Mouse (Mus musculus) kidney, adult 2 months (tissue): ENCODE measurements around the gene Rpl23. TPM values are rescaled to one million over a fixed set of nuclear protein-coding genes. Genes with fewer than 3 reads are reported as not detected.

Experiments
- DNase-seq: peaks from one replicate; pipeline ENCODE4 v3.0.0; 2021
- H3K27ac ChIP-seq: fragments of 200-500 bp; 2 replicates; pipeline ENCODE4 v1.5.1; 2012; ENCODE audit warnings: low read depth, low read length, control low read depth, inconsistent platforms; ENCODE audit not compliant: insufficient read depth
- H3K27me3 ChIP-seq: fragments of 200-500 bp; replicated peaks from 2 replicates; pipeline ENCODE4 v1.6.1; 2012; ENCODE audit warnings: mild to moderate bottlenecking, moderate library complexity, low read length, inconsistent platforms; ENCODE audit not compliant: control insufficient read depth, insufficient read depth
- H3K36me3 ChIP-seq: fragments of 200-500 bp; 2 replicates; pipeline ENCODE4 v1.6.1; 2012; ENCODE audit warnings: mild to moderate bottlenecking, moderate library complexity, low read length, inconsistent platforms; ENCODE audit not compliant: control insufficient read depth, insufficient read depth
- H3K4me1 ChIP-seq: fragments of 200-500 bp; 2 replicates; pipeline ENCODE4 v1.6.1; 2011; ENCODE audit warnings: low read length; ENCODE audit not compliant: control insufficient read depth, insufficient read depth
- H3K4me3 ChIP-seq: fragments of 200-500 bp; 2 replicates; pipeline ENCODE4 v1.5.1; 2011; ENCODE audit warnings: mild to moderate bottlenecking, low read depth, low read length, control low read depth; ENCODE audit not compliant: insufficient read depth
- CTCF ChIP-seq: fragments of 200-500 bp; conservative IDR thresholded peaks from 2 replicates; pipeline ENCODE4 v1.5.1; 2011; ENCODE audit warnings: low read depth, mild to moderate bottlenecking, control low read depth, low read length, moderate library complexity, mixed read lengths; ENCODE audit not compliant: insufficient read depth, insufficient read length
- POLR2A ChIP-seq: fragments of 200-500 bp; IDR thresholded peaks from one replicate; pipeline ENCODE4 v1.6.1; 2011; ENCODE audit warnings: low read depth, low read length, control low read depth
- WGBS: fragments of 180-500 bp; shearing (Covaris S2); methylation state at CpG from one replicate; pipeline ENCODE4 v1.1.7; 2018; 5-methylcytosine and 5-hydroxymethylcytosine counted together
- polyA plus RNA-seq: library from polyadenylated mRNA; depleted of rRNA; stranded (reverse); fragments of >200 nt; gene quantifications from 2 replicates; pipeline ENCODE4 v1.2.3, GENCODE M21; 2012

The Rpl23 gene
- polyA plus RNA-seq, 1 experiment: 181 TPM

GRCm38 (mm10) chr11:97761638-97762037 lies 20.6 kb downstream of the Rpl23 start:
- H3K27ac ChIP-seq: no peak overlapping the region
- DNase-seq: no peak
- no peaks in the 10 kb centered on the region; the same call in 1 of the 2 replicates for H3K36me3 ChIP-seq
- no peak overlapping the region for H3K4me3 ChIP-seq
- TF ChIP-seq CTCF (no peak), POLR2A (no peak)
- H3K4me1 ChIP-seq: no peaks in the 10 kb centered on the region
- H3K27me3 ChIP-seq: no peaks in the 10 kb centered on the region

- DNase-seq: no peak
- TF ChIP-seq POLR2A (no peak), CTCF (no peak)
- Histone ChIP-seq H3K4me3 (no peak overlapping the region), H3K27me3 (no peaks in the 10 kb centered on the region), H3K36me3 (peaks cover under 1% of the 10 kb centered on the region; the same call in 1 of the 2 replicates), H3K4me1 (no peaks in the 10 kb centered on the region), H3K27ac (no peak overlapping the region)
- 77% methylated on average over 6 of the region's 6 CpGs for WGBS
These were observed 23.3 kb downstream of the Rpl23 start for GRCm38 (mm10) chr11:97758942-97759341.

- H3K27me3 ChIP-seq: no peaks in the 10 kb centered on the region
- WGBS: 94% methylated on average over 1 of the region's 1 CpGs
- no peak overlapping the region for H3K4me3 ChIP-seq
- TF ChIP-seq CTCF (no peak), POLR2A (no peak)
- no peak for DNase-seq
- no peaks in the 10 kb centered on the region for H3K4me1 ChIP-seq
- H3K27ac ChIP-seq: no peak overlapping the region
- H3K36me3 ChIP-seq: peaks cover 2% of the 10 kb centered on the region; the same call in 1 of the 2 replicates
These were observed 24.1 kb downstream of the Rpl23 start for GRCm38 (mm10) chr11:97758125-97758524.

- Histone ChIP-seq H3K27me3 (no peaks in the 10 kb centered on the region), H3K4me1 (no peaks in the 10 kb centered on the region), H3K4me3 (no peak overlapping the region), H3K27ac (no peak overlapping the region), H3K36me3 (peaks cover 4% of the 10 kb centered on the region)
- DNase-seq: no peak
- TF ChIP-seq CTCF (no peak), POLR2A (no peak)
- WGBS: 92% methylated on average over 8 of the region's 8 CpGs
These were observed 29.0 kb downstream of the Rpl23 start for GRCm38 (mm10) chr11:97753277-97753676.

- H3K4me1 ChIP-seq: peaks cover 4% of the 10 kb centered on the region; the same call in 1 of the 2 replicates
- WGBS: 67% methylated on average over 5 of the region's 5 CpGs
- peaks cover 2% of the 10 kb centered on the region; the same call in 1 of the 2 replicates for H3K36me3 ChIP-seq
These were observed 33.7 kb downstream of the Rpl23 start for GRCm38 (mm10) chr11:97748496-97748895.

GRCm38 (mm10) chr11:97747773-97748172 lies 34.5 kb downstream of the Rpl23 start:
- no peak for DNase-seq
- H3K27me3 ChIP-seq: no peaks in the 10 kb centered on the region
- H3K27ac ChIP-seq: no peak overlapping the region
- H3K4me1 ChIP-seq: peaks cover 10% of the 10 kb centered on the region; the same call in 1 of the 2 replicates
- WGBS: 84% methylated on average over 8 of the region's 8 CpGs
- peaks cover 2% of the 10 kb centered on the region; the same call in 1 of the 2 replicates for H3K36me3 ChIP-seq
- TF ChIP-seq POLR2A: no peak
- no peak for TF ChIP-seq CTCF
- H3K4me3 ChIP-seq: no peak overlapping the region

More at GRCm38 (mm10) chr11:97748496-97748895, 33.7 kb downstream of the Rpl23 start:
- no peak for TF ChIP-seq POLR2A
- TF ChIP-seq CTCF: no peak
- no peak for DNase-seq
- no peak overlapping the region for H3K4me3 ChIP-seq
- H3K27ac ChIP-seq: no peak overlapping the region
- H3K27me3 ChIP-seq: no peaks in the 10 kb centered on the region

- WGBS: 7% methylated on average over 13 of the region's 13 CpGs
- peaks cover 2% of the 10 kb centered on the region; the same call in 1 of the 2 replicates for H3K36me3 ChIP-seq
- H3K27me3 ChIP-seq: no peaks in the 10 kb centered on the region
- DNase-seq: no peak
- peak overlapping the region; percentile 35; the same call in 1 of the 2 replicates for H3K4me3 ChIP-seq
- TF ChIP-seq POLR2A (no peak), CTCF (no peak)
- H3K27ac ChIP-seq: no peak overlapping the region
- peaks cover 10% of the 10 kb centered on the region for H3K4me1 ChIP-seq
These were observed 36.9 kb downstream of the Rpl23 start for GRCm38 (mm10) chr11:97745331-97745721.
